Mouse (Mus musculus) midbrain, embryonic 14.5 days (tissue): Measurements from ENCODE around the gene Copg2. TPM values are rescaled to one million over a fixed set of nuclear protein-coding genes. Genes with fewer than 3 reads are reported as not detected.

Experiments
- ATAC-seq: fragments of 200-750 bp; cut with Nextera tagmentation; 2 replicates; pipeline ENCODE4 v1.8.0; 2017; ENCODE audit warnings: moderate number of reproducible peaks, moderate library complexity; ENCODE audit not compliant: low FRiP score, low TSS enrichment
- DNase-seq: peaks from one replicate; pipeline ENCODE4 v3.0.0-alpha.2; 2015
- H3K27ac ChIP-seq: fragments of 300-500 bp; sonication (generic); replicated peaks from 2 replicates; pipeline ENCODE4 v1.5.1; 2014; ENCODE audit warnings: mild to moderate bottlenecking, low read depth, low read length, moderate library complexity
- H3K27me3 ChIP-seq: fragments of 300-500 bp; sonication (generic); 2 replicates; pipeline ENCODE4 v1.6.1; 2014; ENCODE audit warnings: low read length, control low read depth, mixed read lengths; ENCODE audit not compliant: control insufficient read depth, insufficient read depth
- H3K36me3 ChIP-seq: fragments of 300-500 bp; sonication (generic); 2 replicates; pipeline ENCODE4 v1.6.1; 2014; ENCODE audit warnings: low read length, control low read depth; ENCODE audit not compliant: control insufficient read depth, insufficient read depth
- H3K4me1 ChIP-seq: fragments of 300-500 bp; sonication (generic); 2 replicates; pipeline ENCODE4 v1.6.1; 2014; ENCODE audit warnings: mild to moderate bottlenecking, antibody characterized with exemption, low read length, control low read depth; ENCODE audit not compliant: control insufficient read depth, insufficient read depth
- H3K4me2 ChIP-seq: fragments of 300-500 bp; sonication (generic); 2 replicates; pipeline ENCODE4 v1.6.1; 2014; ENCODE audit warnings: mild to moderate bottlenecking, low read length, moderate library complexity
- H3K4me3 ChIP-seq: fragments of 300-500 bp; sonication (generic); replicated peaks from 2 replicates; pipeline ENCODE4 v1.5.1; 2014; ENCODE audit warnings: low read depth, low read length
- H3K9ac ChIP-seq: fragments of 300-500 bp; sonication (generic); replicated peaks from 2 replicates; pipeline ENCODE4 v1.6.1; 2014; ENCODE audit warnings: mild to moderate bottlenecking, low read length, moderate library complexity
- H3K9me3 ChIP-seq: fragments of 300-500 bp; sonication (generic); 2 replicates; pipeline ENCODE4 v1.6.1; 2016; ENCODE audit warnings: low read length, control low read depth, mixed read lengths; ENCODE audit not compliant: control insufficient read depth
- WGBS: fragments of 180-500 bp; shearing (Covaris S2); extraction: QIAGEN DNeasy Blood & Tissue Kit; methylation state at CpG from one replicate; pipeline ENCODE4 v1.1.7; 2014; 5-methylcytosine and 5-hydroxymethylcytosine counted together
- polyA plus RNA-seq: library from polyadenylated mRNA; unstranded; fragments of >200 nt; fragmentation: Nextera tagmentation; extraction: Ambion mirVana; gene quantifications from 2 replicates; pipeline ENCODE4 v1.2.1, GENCODE M21; 2014

Copg2 gene
- polyA plus RNA-seq, 1 experiment from 2014 or later, result 47.4 TPM

- WGBS, result 68% methylated on average over 3 of the region's 3 CpGs
- H3K36me3 ChIP-seq, result no peaks in the 10 kb centered on the region
- DNase-seq (no peak), ATAC-seq (no peak)
- no peak overlapping the region for H3K4me3 ChIP-seq
- H3K9ac ChIP-seq, result no peak overlapping the region
- H3K27me3 ChIP-seq, result no peaks in the 10 kb centered on the region
- H3K9me3 ChIP-seq, result no peaks in the 10 kb centered on the region
- peaks cover 8% of the 10 kb centered on the region for H3K4me1 ChIP-seq
- no peak overlapping the region for H3K27ac ChIP-seq
- H3K4me2 ChIP-seq, result no peak overlapping the region
Measured at GRCm38 (mm10) chr6:30904033-30904432, 7.4 kb upstream of the Copg2 start.

GRCm38 (mm10) chr6:30897520-30897919 lies 926 bp upstream of the Copg2 start:
- Histone ChIP-seq H3K27ac (no peak overlapping the region), H3K9ac (no peak overlapping the region), H3K4me3 (no peak overlapping the region), H3K36me3 (no peaks in the 10 kb centered on the region), H3K27me3 (no peaks in the 10 kb centered on the region), H3K4me1 (peaks cover 4% of the 10 kb centered on the region; the same call in 1 of the 2 replicates), H3K4me2 (no peak overlapping the region), H3K9me3 (no peaks in the 10 kb centered on the region)
- no peak for ATAC-seq
- 77% methylated on average over 6 of the region's 6 CpGs for WGBS
- no peak for DNase-seq

DNA sequence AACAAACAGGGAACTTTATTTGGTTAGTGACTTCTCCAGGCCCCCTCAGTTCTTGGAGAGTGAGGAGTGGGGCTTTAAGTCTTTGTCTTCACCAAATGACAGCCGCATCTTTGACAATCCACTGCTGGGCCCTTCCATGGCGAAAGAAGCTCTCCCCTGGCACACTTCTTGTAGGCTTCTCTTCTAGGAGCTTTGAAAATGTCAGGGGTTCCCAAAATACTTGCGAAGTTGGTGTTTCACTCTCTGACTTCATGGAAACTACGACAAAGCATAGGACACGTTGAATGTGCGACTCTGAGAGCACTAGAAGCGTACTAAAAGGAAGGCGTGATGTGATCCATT lies 363 bp upstream of the Copg2 start:
- DNase-seq (no peak), ATAC-seq (no peak)
- Histone ChIP-seq H3K4me2 (peak overlapping the region; percentile 65), H3K27me3 (no peaks in the 10 kb centered on the region), H3K4me3 (peak overlapping the region; percentile 70), H3K36me3 (no peaks in the 10 kb centered on the region), H3K4me1 (peaks cover 4% of the 10 kb centered on the region; the same call in 1 of the 2 replicates), H3K9me3 (no peaks in the 10 kb centered on the region), H3K27ac (peak overlapping the region; percentile 96), H3K9ac (peak overlapping the region; percentile 91)
- 15% methylated on average over 8 of the region's 8 CpGs for WGBS

- 18% methylated on average over 3 of the region's 3 CpGs for WGBS
- Histone ChIP-seq H3K36me3 (0 out of 2 replicates have a peak, but pooled peaks cover 3% of the 10 kb centered on the region), H3K27ac (peak overlapping the region; percentile 96), H3K9ac (peak overlapping the region; percentile 91), H3K4me1 (peaks cover 4% of the 10 kb centered on the region; the same call in 1 of the 2 replicates), H3K4me2 (peak overlapping the region; percentile 65), H3K9me3 (no peaks in the 10 kb centered on the region), H3K4me3 (peak overlapping the region; percentile 70), H3K27me3 (no peaks in the 10 kb centered on the region)
- no peak; the same call in 1 of the 2 replicates for ATAC-seq
- DNase-seq, result no peak
Measured at GRCm38 (mm10) chr6:30895819-30896194, 787 bp downstream of the Copg2 start.

- ATAC-seq, result no peak
- no peak overlapping the region for H3K4me3 ChIP-seq
- DNase-seq, result no peak
- no peak overlapping the region for H3K4me2 ChIP-seq
- no peaks in the 10 kb centered on the region for H3K27me3 ChIP-seq
- no peak overlapping the region for H3K27ac ChIP-seq
- 88% methylated on average over 4 of the region's 4 CpGs for WGBS
- H3K36me3 ChIP-seq, result peaks cover 18% of the 10 kb centered on the region
- peaks cover 4% of the 10 kb centered on the region; the same call in 1 of the 2 replicates for H3K4me1 ChIP-seq
- no peaks in the 10 kb centered on the region for H3K9me3 ChIP-seq
- no peak overlapping the region for H3K9ac ChIP-seq
Measured at GRCm38 (mm10) chr6:30893081-30893480, 3.5 kb downstream of the Copg2 start.

DNA sequence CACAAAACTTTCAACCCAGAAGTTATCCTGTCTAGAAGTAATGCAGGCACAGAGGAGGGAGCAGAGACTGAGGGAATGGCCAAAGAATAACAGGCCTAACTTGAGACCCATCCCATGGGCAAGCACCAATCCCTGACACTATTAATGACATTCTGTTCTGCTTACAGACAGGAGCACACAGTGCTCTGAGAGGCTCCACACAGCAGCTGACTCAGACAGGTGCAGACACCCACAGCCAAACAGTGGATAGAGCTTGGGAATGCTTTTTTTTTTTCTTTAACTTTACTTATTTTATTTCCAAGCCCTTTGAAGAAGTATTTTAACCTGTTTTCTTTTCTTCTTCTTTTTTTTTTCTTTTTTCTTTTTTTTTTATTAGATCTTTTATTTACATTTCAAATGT lies 4.8 kb downstream of the Copg2 start:
- peaks cover 24% of the 10 kb centered on the region for H3K36me3 ChIP-seq
- H3K9ac ChIP-seq, result no peak overlapping the region
- H3K9me3 ChIP-seq, result no peaks in the 10 kb centered on the region
- DNase-seq, result no peak
- no peak overlapping the region for H3K27ac ChIP-seq
- ATAC-seq, result no peak
- no peak overlapping the region for H3K4me3 ChIP-seq
- no peaks in the 10 kb centered on the region for H3K27me3 ChIP-seq
- H3K4me1 ChIP-seq, result peaks cover 4% of the 10 kb centered on the region; the same call in 1 of the 2 replicates
- no peak overlapping the region for H3K4me2 ChIP-seq

- Histone ChIP-seq H3K27me3 (no peaks in the 10 kb centered on the region), H3K9ac (no peak overlapping the region), H3K9me3 (no peaks in the 10 kb centered on the region), H3K4me1 (no peaks in the 10 kb centered on the region), H3K4me3 (no peak overlapping the region), H3K36me3 (peaks cover 33% of the 10 kb centered on the region), H3K27ac (no peak overlapping the region), H3K4me2 (no peak overlapping the region)
- ATAC-seq (no peak), DNase-seq (no peak)
- WGBS, result 92% methylated on average over 3 of the region's 3 CpGs
Measured at GRCm38 (mm10) chr6:30884856-30885255, 11.7 kb downstream of the Copg2 start.

DNA sequence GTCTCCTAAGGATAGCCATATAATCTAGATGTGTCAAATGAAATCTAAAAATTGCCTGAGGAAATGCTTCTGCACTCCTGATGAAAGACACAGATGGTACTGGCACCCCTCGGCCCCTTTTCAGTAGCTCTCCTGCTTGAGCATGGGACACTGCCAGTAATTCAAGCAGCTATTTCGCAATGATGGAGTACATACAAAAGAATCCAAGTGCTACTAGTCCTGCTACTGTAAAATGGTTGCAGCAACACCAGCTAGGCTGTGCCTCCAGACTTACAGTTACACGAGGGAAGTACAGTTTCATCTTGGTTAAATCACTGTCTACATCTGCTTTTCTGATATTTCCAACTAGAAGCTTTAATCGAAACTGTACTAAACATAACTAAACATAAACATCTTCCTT lies 13.1 kb downstream of the Copg2 start:
- H3K4me1 ChIP-seq, result no peaks in the 10 kb centered on the region
- H3K36me3 ChIP-seq, result peaks cover 24% of the 10 kb centered on the region
- no peak overlapping the region for H3K4me2 ChIP-seq
- no peak overlapping the region for H3K4me3 ChIP-seq
- H3K9ac ChIP-seq, result no peak overlapping the region
- no peaks in the 10 kb centered on the region for H3K9me3 ChIP-seq
- no peak overlapping the region for H3K27ac ChIP-seq
- WGBS, result 88% methylated on average over 4 of the region's 4 CpGs
- no peaks in the 10 kb centered on the region for H3K27me3 ChIP-seq
- DNase-seq (no peak), ATAC-seq (no peak)

DNA sequence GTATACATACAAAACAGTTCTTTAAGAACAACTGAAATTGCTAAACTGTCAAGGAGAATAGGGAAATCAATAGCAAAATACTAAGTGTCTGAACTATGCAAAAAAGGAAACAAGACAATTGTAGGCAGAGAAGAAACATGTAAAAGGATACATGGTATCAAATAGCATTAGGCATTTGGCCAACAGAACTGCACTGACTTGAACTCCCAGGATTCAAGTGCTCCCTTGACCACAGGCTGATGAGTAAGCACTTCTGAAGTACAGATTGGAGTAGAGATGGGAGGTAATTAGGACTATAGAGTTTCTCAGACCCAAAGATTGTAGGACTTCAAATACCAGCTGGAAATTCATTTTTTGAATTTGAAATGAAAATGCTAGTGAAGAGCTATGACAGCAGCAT lies 19.9 kb downstream of the Copg2 start:
- DNase-seq (no peak), ATAC-seq (no peak)
- no peaks in the 10 kb centered on the region for H3K27me3 ChIP-seq
- no peak overlapping the region for H3K27ac ChIP-seq
- H3K4me1 ChIP-seq, result no peaks in the 10 kb centered on the region
- peaks cover 19% of the 10 kb centered on the region; the same call in 1 of the 2 replicates for H3K36me3 ChIP-seq
- no peak overlapping the region for H3K9ac ChIP-seq
- peaks cover 6% of the 10 kb centered on the region; the same call in 1 of the 2 replicates for H3K9me3 ChIP-seq
- no peak overlapping the region for H3K4me2 ChIP-seq
- no peak overlapping the region for H3K4me3 ChIP-seq
